Mouse (Mus musculus): ENCODE measurements around the gene Tmem50b. TPM values are rescaled to one million over a fixed set of nuclear protein-coding genes. Genes with fewer than 3 reads are reported as not detected.
"Not testable (repeated sequence)": the region's sequence is repeated elsewhere in the genome, so short reads cannot be mapped to it uniquely, and the experiment has no call there.

Gene Tmem50b
- 10 to 100 TPM; 92.3 to 95.0 TPM for total RNA-seq (2021)

- DNase-seq (ENCODE audit: extremely low spot score in 1 of 2, low spot score in 2 of 2): peak; percentile 98 to 99
- intact Hi-C loops (cut with DNase I): no loop called here
Measured at GRCm38 (mm10) chr16:91597672-91598010, at the start of gene Tmem50b. Gene Tmem50b (minus strand): TSS chr16:91597800.

GRCm38 (mm10) chr16:91646681-91647419, 49.2 kb upstream of the Tmem50b start, which contains the start of gene Gart:
Gene Gart (minus strand): TSS chr16:91646952.
- intact Hi-C loops (cut with DNase I): no loop called here
- peak; percentile 88 to 97 for DNase-seq (ENCODE audit: extremely low spot score in 1 of 2, low spot score in 2 of 2)

GRCm38 (mm10) chr16:91645995-91646602, 48.5 kb upstream of the Tmem50b start:
- no peak for DNase-seq (ENCODE audit: extremely low spot score in 1 of 2, low spot score in 2 of 2)
- intact Hi-C loops (cut with DNase I): no loop called here

GRCm38 (mm10) chr16:91645420-91645819, 47.8 kb upstream of the Tmem50b start:
- DNase-seq (ENCODE audit: extremely low spot score in 1 of 2, low spot score in 2 of 2); intact Hi-C loops (cut with DNase I): not testable (repeated sequence)

- intact Hi-C loops (cut with DNase I): no loop called here
Measured at GRCm38 (mm10) chr16:91644901-91645300, 47.3 kb upstream of the Tmem50b start.

GRCm38 (mm10) chr16:91640171-91640570, 42.6 kb upstream of the Tmem50b start:
- DNase-seq (ENCODE audit: extremely low spot score in 1 of 2, low spot score in 2 of 2): no peak
- intact Hi-C loops (cut with DNase I): no loop called here

More at GRCm38 (mm10) chr16:91644901-91645300, 47.3 kb upstream of the Tmem50b start:
- DNase-seq (ENCODE audit: extremely low spot score in 1 of 2, low spot score in 2 of 2): no peak

- no peak for DNase-seq (ENCODE audit: extremely low spot score in 1 of 2, low spot score in 2 of 2)
- intact Hi-C loops (cut with DNase I): no loop called here
Measured at GRCm38 (mm10) chr16:91639636-91640035, 42.0 kb upstream of the Tmem50b start.

- DNase-seq (ENCODE audit: extremely low spot score in 1 of 2, low spot score in 2 of 2): no peak
- intact Hi-C loops (cut with DNase I): no loop called here
Measured at GRCm38 (mm10) chr16:91639161-91639560, 41.6 kb upstream of the Tmem50b start.

- intact Hi-C loops (cut with DNase I): no loop called here
- no peak for DNase-seq (ENCODE audit: extremely low spot score in 1 of 2, low spot score in 2 of 2)
Measured at GRCm38 (mm10) chr16:91633641-91634040, 36.0 kb upstream of the Tmem50b start.

- intact Hi-C loops (cut with DNase I): no loop called here
- DNase-seq (ENCODE audit: extremely low spot score in 1 of 2, low spot score in 2 of 2): no peak
Measured at GRCm38 (mm10) chr16:91632940-91633339, 35.3 kb upstream of the Tmem50b start.

GRCm38 (mm10) chr16:91632439-91632838, 34.8 kb upstream of the Tmem50b start:
- no peak for DNase-seq (ENCODE audit: extremely low spot score in 1 of 2, low spot score in 2 of 2)

GRCm38 (mm10) chr16:91630584-91630983, 33.0 kb upstream of the Tmem50b start:
- intact Hi-C loops (cut with DNase I): no loop called here
- no peak for DNase-seq (ENCODE audit: extremely low spot score in 1 of 2, low spot score in 2 of 2)

More at GRCm38 (mm10) chr16:91632439-91632838, 34.8 kb upstream of the Tmem50b start:
- intact Hi-C loops (cut with DNase I): no loop called here

GRCm38 (mm10) chr16:91629749-91630148, 32.1 kb upstream of the Tmem50b start:
- no peak for DNase-seq (ENCODE audit: extremely low spot score in 1 of 2, low spot score in 2 of 2)
- intact Hi-C loops (cut with DNase I): no loop called here

GRCm38 (mm10) chr16:91628673-91629072, 31.1 kb upstream of the Tmem50b start:
- DNase-seq (ENCODE audit: extremely low spot score in 1 of 2, low spot score in 2 of 2): no peak
- intact Hi-C loops (cut with DNase I): no loop called here

- intact Hi-C loops (cut with DNase I): no loop called here
- no peak for DNase-seq (ENCODE audit: extremely low spot score in 1 of 2, low spot score in 2 of 2)
Measured at GRCm38 (mm10) chr16:91627831-91628230, 30.2 kb upstream of the Tmem50b start.

- no peak for DNase-seq (ENCODE audit: extremely low spot score in 1 of 2, low spot score in 2 of 2)
- intact Hi-C loops (cut with DNase I): no loop called here
Measured at GRCm38 (mm10) chr16:91623074-91623473, 25.5 kb upstream of the Tmem50b start.

- intact Hi-C loops (cut with DNase I): no loop called here
- DNase-seq (ENCODE audit: extremely low spot score in 1 of 2, low spot score in 2 of 2): no peak
Measured at GRCm38 (mm10) chr16:91620991-91621390, 23.4 kb upstream of the Tmem50b start.

- intact Hi-C loops (cut with DNase I): no loop called here
- DNase-seq (ENCODE audit: extremely low spot score in 1 of 2, low spot score in 2 of 2): no peak
Measured at GRCm38 (mm10) chr16:91620185-91620584, 22.6 kb upstream of the Tmem50b start.

GRCm38 (mm10) chr16:91618511-91619501, 21.2 kb upstream of the Tmem50b start, which contains the start of gene Dnajc28:
Gene Dnajc28 (minus strand): TSS chr16:91619026.
- peak; percentile 74 to 83 for DNase-seq (ENCODE audit: extremely low spot score in 1 of 2, low spot score in 2 of 2)
- intact Hi-C loops (cut with DNase I): no loop called here
